Mouse (Mus musculus): ENCODE measurements around the gene Clp1. TPM values are rescaled to one million over a fixed set of nuclear protein-coding genes. Genes with fewer than 3 reads are reported as not detected.

Gene Clp1
- polyA plus RNA-seq, 1 experiment from 2014 or later, result 28.9 TPM

DNA sequence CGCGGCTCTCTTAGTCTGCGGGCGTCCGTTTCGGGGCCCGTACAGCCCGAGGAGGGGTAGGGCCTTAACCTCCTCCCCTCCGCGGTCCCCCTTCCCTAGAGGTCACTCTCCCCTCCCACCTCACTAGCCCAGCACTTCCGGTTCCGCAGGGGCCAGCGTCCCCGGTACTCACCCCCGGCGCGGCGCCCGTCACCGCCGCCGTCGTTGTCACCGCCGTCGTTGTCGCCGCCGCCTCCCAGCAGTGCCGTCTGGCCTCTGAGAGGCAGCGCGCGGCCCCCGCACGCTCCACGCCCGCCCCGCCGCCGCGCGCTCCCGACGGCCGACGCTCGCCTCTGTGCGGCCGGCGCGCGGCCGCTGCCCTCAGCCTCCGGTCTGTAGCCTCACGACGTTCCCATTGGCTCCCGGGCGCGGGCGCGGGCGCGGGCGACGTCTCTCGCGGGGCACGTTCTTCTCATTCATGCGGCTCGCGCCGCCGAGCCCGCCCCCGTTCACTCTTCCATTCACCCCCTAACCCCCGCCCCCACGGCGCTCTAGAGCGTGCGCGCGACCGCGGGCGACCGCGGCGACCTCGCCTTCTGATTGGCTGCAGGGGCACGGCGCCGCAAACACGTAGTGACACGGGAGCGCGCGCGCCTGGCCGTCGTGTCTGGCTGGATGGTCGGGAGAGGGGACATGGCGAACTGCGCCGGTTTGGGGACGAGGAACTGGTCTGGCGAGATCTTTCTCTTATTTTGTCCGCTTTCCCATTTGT lies 12.2 kb downstream of the Clp1 start, which contains the start of gene Zdhhc5:
Gene Zdhhc5 (minus strand): TSS at position 370 of the 751 bp plus-strand sequence.
- Histone ChIP-seq H3K9me3 (ENCODE audit: control insufficient read depth, low read depth, low read length) (no peaks in the 10 kb centered on the region), H3K4me1 (ENCODE audit: control insufficient read depth, insufficient read depth, low read length) (peaks cover 11% of the 10 kb centered on the region), H3K27ac (ENCODE audit: low read length) (peak within 1 kb of the TSS; percentile 90), H3K4me2 (replicated peaks; ENCODE audit: low read depth, low read length) (peak within 1 kb of the TSS; percentile 86), H3K27me3 (ENCODE audit: control insufficient read depth, insufficient read depth, low read length) (no peaks in the 10 kb centered on the region), H3K4me3 (ENCODE audit: low read depth, low read length) (peak within 1 kb of the TSS; percentile 75), H3K9ac (replicated peaks; ENCODE audit: low read depth, low read length) (peak within 1 kb of the TSS; percentile 85), H3K36me3 (ENCODE audit: control insufficient read depth, insufficient read depth, low read length) (peaks cover 11% of the 10 kb centered on the region; the same call in 1 of the 2 replicates)
- under 1% methylated on average over 89 of the region's 107 CpGs for WGBS
- ATAC-seq (ENCODE audit: insufficient number of reproducible peaks, insufficient read depth, low FRiP score, low read depth), result peak; percentile 96

- peak overlapping the region; percentile 90 for H3K27ac ChIP-seq (ENCODE audit: low read length)
- peak overlapping the region; percentile 85 for H3K9ac ChIP-seq (replicated peaks; ENCODE audit: low read depth, low read length)
- no peaks in the 10 kb centered on the region for H3K27me3 ChIP-seq (ENCODE audit: control insufficient read depth, insufficient read depth, low read length)
- H3K4me2 ChIP-seq (replicated peaks; ENCODE audit: low read depth, low read length), result peak overlapping the region; percentile 72
- WGBS, result under 1% methylated on average over 18 of the region's 26 CpGs
- H3K36me3 ChIP-seq (ENCODE audit: control insufficient read depth, insufficient read depth, low read length), result peaks cover 15% of the 10 kb centered on the region; the same call in 1 of the 2 replicates
- H3K9me3 ChIP-seq (ENCODE audit: control insufficient read depth, low read depth, low read length), result no peaks in the 10 kb centered on the region
- H3K4me1 ChIP-seq (ENCODE audit: control insufficient read depth, insufficient read depth, low read length), result peaks cover 11% of the 10 kb centered on the region
- peak overlapping the region; percentile 75 for H3K4me3 ChIP-seq (ENCODE audit: low read depth, low read length)
- ATAC-seq (ENCODE audit: insufficient number of reproducible peaks, insufficient read depth, low FRiP score, low read depth), result no peak
Observed at GRCm38 (mm10) chr2:84714422-84714810, 12.7 kb downstream of the Clp1 start.

DNA sequence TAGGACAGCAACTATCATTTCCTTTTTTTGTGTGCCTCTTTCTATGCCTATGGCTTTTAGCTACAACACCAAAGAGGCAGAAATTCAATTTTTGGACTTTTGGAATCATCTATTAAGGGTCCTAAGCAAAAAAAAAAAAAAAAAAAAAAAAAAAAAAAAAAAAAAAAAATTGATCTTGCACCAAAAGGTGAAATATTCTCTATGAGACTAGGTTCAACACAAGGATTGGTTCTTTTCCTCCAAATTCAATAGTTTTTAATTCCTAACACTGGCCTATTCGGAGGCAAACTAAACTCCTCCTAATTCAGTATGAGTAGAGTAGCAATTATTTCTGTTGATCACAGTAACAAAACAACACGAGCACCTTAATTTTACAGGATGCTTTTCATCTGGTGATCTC lies 15.3 kb downstream of the Clp1 start:
- no peaks in the 10 kb centered on the region for H3K27me3 ChIP-seq (ENCODE audit: control insufficient read depth, insufficient read depth, low read length)
- no peak overlapping the region for H3K27ac ChIP-seq (ENCODE audit: low read length)
- WGBS, result 87% methylated on average over 2 of the region's 2 CpGs
- H3K9me3 ChIP-seq (ENCODE audit: control insufficient read depth, low read depth, low read length), result no peaks in the 10 kb centered on the region
- no peak overlapping the region for H3K4me2 ChIP-seq (replicated peaks; ENCODE audit: low read depth, low read length)
- no peak overlapping the region for H3K4me3 ChIP-seq (ENCODE audit: low read depth, low read length)
- peaks cover 30% of the 10 kb centered on the region for H3K36me3 ChIP-seq (ENCODE audit: control insufficient read depth, insufficient read depth, low read length)
- no peak for ATAC-seq (ENCODE audit: insufficient number of reproducible peaks, insufficient read depth, low FRiP score, low read depth)
- H3K4me1 ChIP-seq (ENCODE audit: control insufficient read depth, insufficient read depth, low read length), result peaks cover 15% of the 10 kb centered on the region
- H3K9ac ChIP-seq (replicated peaks; ENCODE audit: low read depth, low read length), result no peak overlapping the region

DNA sequence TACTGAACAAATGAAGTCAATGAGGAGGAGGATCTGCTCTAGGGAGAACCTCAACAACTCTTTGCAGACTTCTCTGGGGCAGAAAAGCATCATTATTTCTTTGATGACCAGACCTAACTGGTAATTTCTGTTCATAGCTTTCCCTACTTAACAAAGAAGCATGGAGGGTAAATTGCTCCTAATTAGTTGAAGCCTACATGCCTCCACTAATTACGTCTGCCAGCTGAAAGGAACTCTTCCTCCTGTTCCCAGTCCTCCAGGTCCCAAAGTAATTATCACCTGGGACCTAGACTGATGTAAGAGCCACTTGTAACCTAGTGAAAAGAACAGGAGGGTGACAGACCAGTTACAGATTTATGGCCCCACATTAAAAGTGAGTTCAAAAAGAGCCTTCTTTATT lies 19.6 kb downstream of the Clp1 start:
- WGBS, result 80% methylated on average over 1 of the region's 1 CpGs
- no peak for ATAC-seq (ENCODE audit: insufficient number of reproducible peaks, insufficient read depth, low FRiP score, low read depth)
- Histone ChIP-seq H3K27me3 (ENCODE audit: control insufficient read depth, insufficient read depth, low read length) (no peaks in the 10 kb centered on the region), H3K9me3 (ENCODE audit: control insufficient read depth, low read depth, low read length) (no peaks in the 10 kb centered on the region), H3K36me3 (ENCODE audit: control insufficient read depth, insufficient read depth, low read length) (peaks cover 41% of the 10 kb centered on the region), H3K4me1 (ENCODE audit: control insufficient read depth, insufficient read depth, low read length) (0 out of 2 replicates have a peak, but pooled peaks cover 4% of the 10 kb centered on the region), H3K9ac (replicated peaks; ENCODE audit: low read depth, low read length) (no peak overlapping the region), H3K4me3 (ENCODE audit: low read depth, low read length) (no peak overlapping the region), H3K27ac (ENCODE audit: low read length) (no peak overlapping the region), H3K4me2 (replicated peaks; ENCODE audit: low read depth, low read length) (no peak overlapping the region)

GRCm38 (mm10) chr2:84705295-84705694 lies 21.9 kb downstream of the Clp1 start:
- ATAC-seq (ENCODE audit: insufficient number of reproducible peaks, insufficient read depth, low FRiP score, low read depth), result 0 out of 2 replicates have a peak, but pooled peaks have one; percentile 23
- H3K4me3 ChIP-seq (ENCODE audit: low read depth, low read length), result no peak overlapping the region
- H3K9ac ChIP-seq (replicated peaks; ENCODE audit: low read depth, low read length), result no peak overlapping the region
- H3K27me3 ChIP-seq (ENCODE audit: control insufficient read depth, insufficient read depth, low read length), result no peaks in the 10 kb centered on the region
- WGBS, result 73% methylated on average over 1 of the region's 1 CpGs
- 0 out of 2 replicates have a peak, but pooled peaks cover 4% of the 10 kb centered on the region for H3K4me1 ChIP-seq (ENCODE audit: control insufficient read depth, insufficient read depth, low read length)
- peaks cover 40% of the 10 kb centered on the region for H3K36me3 ChIP-seq (ENCODE audit: control insufficient read depth, insufficient read depth, low read length)
- no peak overlapping the region for H3K4me2 ChIP-seq (replicated peaks; ENCODE audit: low read depth, low read length)
- peak overlapping the region; percentile 63; the same call in 1 of the 2 replicates for H3K27ac ChIP-seq (ENCODE audit: low read length)
- H3K9me3 ChIP-seq (ENCODE audit: control insufficient read depth, low read depth, low read length), result no peaks in the 10 kb centered on the region

DNA sequence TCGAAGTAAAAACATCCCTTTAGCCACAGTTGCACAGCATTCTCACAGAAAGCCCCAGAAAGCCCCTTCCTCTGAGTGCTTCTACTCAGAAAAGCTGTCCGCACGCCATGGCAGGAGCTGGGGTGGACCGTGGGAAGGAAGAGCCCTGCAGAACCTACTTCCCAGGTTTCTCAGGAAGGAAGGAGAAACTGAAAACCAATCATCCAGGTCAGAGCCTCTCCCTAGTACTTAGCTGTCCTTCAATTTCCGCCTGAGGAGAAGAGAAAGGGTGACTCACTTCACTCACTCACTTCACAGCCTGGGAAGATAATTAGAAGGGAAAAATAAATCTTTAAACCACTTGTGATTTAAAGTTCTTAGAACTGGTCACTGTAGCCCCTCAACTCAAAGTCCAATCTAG lies 22.8 kb downstream of the Clp1 start:
- H3K9me3 ChIP-seq (ENCODE audit: control insufficient read depth, low read depth, low read length), result no peaks in the 10 kb centered on the region
- no peak overlapping the region for H3K4me3 ChIP-seq (ENCODE audit: low read depth, low read length)
- no peaks in the 10 kb centered on the region for H3K27me3 ChIP-seq (ENCODE audit: control insufficient read depth, insufficient read depth, low read length)
- H3K4me2 ChIP-seq (replicated peaks; ENCODE audit: low read depth, low read length), result no peak overlapping the region
- peak overlapping the region; percentile 63; the same call in 1 of the 2 replicates for H3K27ac ChIP-seq (ENCODE audit: low read length)
- WGBS, result 84% methylated on average over 5 of the region's 5 CpGs
- no peak overlapping the region for H3K9ac ChIP-seq (replicated peaks; ENCODE audit: low read depth, low read length)
- H3K4me1 ChIP-seq (ENCODE audit: control insufficient read depth, insufficient read depth, low read length), result 0 out of 2 replicates have a peak, but pooled peaks cover 4% of the 10 kb centered on the region
- peaks cover 35% of the 10 kb centered on the region for H3K36me3 ChIP-seq (ENCODE audit: control insufficient read depth, insufficient read depth, low read length)
- no peak for ATAC-seq (ENCODE audit: insufficient number of reproducible peaks, insufficient read depth, low FRiP score, low read depth)

- Histone ChIP-seq H3K4me1 (ENCODE audit: control insufficient read depth, insufficient read depth, low read length) (0 out of 2 replicates have a peak, but pooled peaks cover 4% of the 10 kb centered on the region), H3K36me3 (ENCODE audit: control insufficient read depth, insufficient read depth, low read length) (peaks cover 30% of the 10 kb centered on the region)
- whole genome bisulfite sequencing, result 91% methylated on average over 1 of the region's 1 CpGs
Observed at GRCm38 (mm10) chr2:84703497-84703896, 23.7 kb downstream of the Clp1 start.

DNA sequence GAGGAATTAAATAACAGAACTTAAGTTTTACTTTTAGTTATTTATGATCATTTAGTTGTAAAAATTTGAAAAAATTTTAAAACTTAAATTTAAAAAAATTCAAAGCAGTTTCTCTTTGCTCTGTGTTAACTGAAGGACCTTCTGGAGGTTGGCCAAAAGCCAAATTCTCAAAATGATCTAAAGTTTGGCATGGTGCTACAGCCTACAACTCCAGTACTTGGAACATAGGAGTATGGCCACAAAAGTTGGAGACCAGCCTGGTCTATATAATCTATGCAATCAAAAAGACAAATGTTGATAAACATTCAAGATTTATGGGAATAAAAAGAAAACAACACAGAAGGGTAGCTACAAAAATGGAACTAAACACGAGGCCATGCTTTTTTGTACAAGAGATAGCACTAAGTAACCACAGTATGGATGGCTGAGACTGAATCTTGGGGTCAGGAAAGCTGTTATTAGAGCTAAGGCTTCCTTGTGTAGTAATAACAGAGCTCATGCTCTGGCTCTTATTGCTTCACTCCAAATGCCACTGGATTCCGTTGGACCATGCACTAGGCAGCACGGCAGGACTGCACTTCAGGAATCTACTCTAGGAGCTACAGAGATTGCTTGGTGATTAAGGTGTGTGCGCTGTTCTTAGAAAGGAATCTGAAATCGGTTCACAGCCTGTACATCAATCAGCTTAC lies 32.0 kb downstream of the Clp1 start:
- Histone ChIP-seq H3K9me3 (ENCODE audit: control insufficient read depth, low read depth, low read length) (no peaks in the 10 kb centered on the region), H3K4me1 (ENCODE audit: control insufficient read depth, insufficient read depth, low read length) (no peaks in the 10 kb centered on the region), H3K27ac (ENCODE audit: low read length) (no peak overlapping the region), H3K36me3 (ENCODE audit: control insufficient read depth, insufficient read depth, low read length) (peaks cover 56% of the 10 kb centered on the region), H3K27me3 (ENCODE audit: control insufficient read depth, insufficient read depth, low read length) (no peaks in the 10 kb centered on the region), H3K9ac (replicated peaks; ENCODE audit: low read depth, low read length) (no peak overlapping the region), H3K4me3 (ENCODE audit: low read depth, low read length) (no peak overlapping the region), H3K4me2 (replicated peaks; ENCODE audit: low read depth, low read length) (no peak overlapping the region)
- 82% methylated on average over 5 of the region's 5 CpGs for whole genome bisulfite sequencing
- ATAC-seq (ENCODE audit: insufficient number of reproducible peaks, insufficient read depth, low FRiP score, low read depth), result peak; percentile 63; the same call in 1 of the 2 replicates

More at GRCm38 (mm10) chr2:84703497-84703896, 23.7 kb downstream of the Clp1 start:
- no peak for ATAC-seq (ENCODE audit: insufficient number of reproducible peaks, insufficient read depth, low FRiP score, low read depth)
- no peaks in the 10 kb centered on the region for H3K9me3 ChIP-seq (ENCODE audit: control insufficient read depth, low read depth, low read length)
- H3K4me2 ChIP-seq (replicated peaks; ENCODE audit: low read depth, low read length), result no peak overlapping the region
- H3K9ac ChIP-seq (replicated peaks; ENCODE audit: low read depth, low read length), result no peak overlapping the region
- H3K27ac ChIP-seq (ENCODE audit: low read length), result no peak overlapping the region
- no peaks in the 10 kb centered on the region for H3K27me3 ChIP-seq (ENCODE audit: control insufficient read depth, insufficient read depth, low read length)
- no peak overlapping the region for H3K4me3 ChIP-seq (ENCODE audit: low read depth, low read length)

Measured in stomach, embryonic 14.5 days (tissue).